Mouse (Mus musculus) gastrocnemius, adult 2 months (tissue): ENCODE results near the gene Omp. TPM values are rescaled to one million over a fixed set of nuclear protein-coding genes. Genes with fewer than 3 reads are reported as not detected.
"Not testable (repeated sequence)": the region's sequence is repeated elsewhere in the genome, so short reads cannot be mapped to it uniquely, and the experiment has no call there.

Experiments used
- DNase-seq: peaks from one replicate; pipeline ENCODE4 v3.0.0; 2022
- H3K27ac ChIP-seq: fragments of 200-600 bp; 2 replicates; pipeline ENCODE4 v1.8.1; 2022; ENCODE audit warnings: mild to moderate bottlenecking
- H3K4me3 ChIP-seq: fragments of 200-600 bp; 2 replicates; pipeline ENCODE4 v1.8.1; 2022; ENCODE audit warnings: mild to moderate bottlenecking, moderate library complexity
- CTCF ChIP-seq: fragments of 200-600 bp; IDR thresholded peaks from 2 replicates; pipeline ENCODE4 v1.8.1; 2022; ENCODE audit warnings: antibody characterized with exemption, mild to moderate bottlenecking, moderate library complexity
- intact Hi-C: fragments of 180-260 bp; cut with DNase I; formaldehyde crosslinking; loops from one replicate; pipeline ENCODE4 v1.15.1; 2025
- long read RNA-seq, 2 experiments: library from polyadenylated mRNA; stranded (forward); transcript quantifications; one replicate each; pipeline ENCODE4 v2.0.0; 2021
- total RNA-seq, 2 experiments: library from RNA; stranded (reverse); gene quantifications; 2 replicates each; pipeline ENCODE4 v1.2.3; 2021

Omp gene
- under 1 TPM in 1 of 2 experiments, not detected in 1; 0.17 TPM for total RNA-seq
- long read RNA-seq, experiment 1: 0 reads
- long read RNA-seq, experiment 2: 0 reads

- no peak within 1 kb of the TSS for H3K4me3 ChIP-seq
- no peak for DNase-seq
- no peak within 1 kb of the TSS for H3K27ac ChIP-seq
- no peak for TF ChIP-seq CTCF
- intact Hi-C loops: no loop called here
These were observed at the start of gene Omp for GRCm38 (mm10) chr7:98145402-98145801. TSS of gene Omp (minus strand) at chr7:98145502.

- intact Hi-C loops: loop anchor here (5.0 kb wide), 1 partner anchor 37 kb away; no protein-coding TSS in a partner anchor
- Histone ChIP-seq H3K4me3 (peak overlapping the region; percentile 65), H3K27ac (no peak overlapping the region)
- DNase-seq: no peak
- no peak for TF ChIP-seq CTCF
These were observed 48.9 kb upstream of the Omp start for GRCm38 (mm10) chr7:98194026-98194792.

GRCm38 (mm10) chr7:98193515-98194025, 48.3 kb upstream of the Omp start:
- DNase-seq: no peak
- intact Hi-C loops: loop anchor here (5.0 kb wide), 1 partner anchor 36 kb away; no protein-coding TSS in a partner anchor
- peak; percentile 48 for TF ChIP-seq CTCF
- peak overlapping the region; percentile 65 for H3K4me3 ChIP-seq
- H3K27ac ChIP-seq: no peak overlapping the region

DNA sequence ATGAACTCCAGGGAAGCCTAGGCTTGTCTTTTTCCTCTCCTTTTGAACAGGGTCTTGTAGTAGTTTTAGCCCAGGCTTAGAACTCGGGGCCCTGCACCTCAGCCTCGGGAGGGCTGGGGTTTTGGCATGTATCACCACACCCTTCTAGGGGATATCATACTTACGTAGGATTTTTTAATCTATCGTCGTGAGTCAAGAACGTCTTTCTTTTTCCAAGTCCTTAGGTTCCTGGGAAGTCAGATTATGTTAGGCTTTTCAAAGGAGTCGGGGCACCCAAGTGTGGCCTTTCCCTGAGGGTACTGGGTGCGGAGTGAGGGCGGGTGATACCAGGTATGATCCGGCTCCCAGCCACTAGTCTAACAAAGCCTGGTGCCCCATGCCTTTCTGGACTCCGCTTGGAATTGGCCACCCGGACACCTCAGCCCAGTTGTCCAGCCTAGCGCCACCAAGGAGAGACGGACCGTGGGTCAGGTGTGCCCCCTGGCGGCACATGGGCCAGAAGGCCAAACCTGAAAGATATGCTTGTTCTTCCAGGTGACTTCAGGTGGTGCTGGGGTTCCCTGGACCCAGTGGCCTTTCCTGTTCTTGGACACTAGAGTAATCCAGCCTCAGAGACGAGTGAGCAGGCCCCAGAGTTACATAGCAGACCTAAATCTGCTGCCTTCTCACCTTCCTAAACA, 46.4 kb upstream of the Omp start:
- intact Hi-C loops: loop anchor here (5.0 kb wide), 1 partner anchor 34 kb away; no protein-coding TSS in a partner anchor
- TF ChIP-seq CTCF: peak; percentile 51
- peak; percentile 54 for DNase-seq
- H3K4me3 ChIP-seq: no peak overlapping the region
- H3K27ac ChIP-seq: no peak overlapping the region

DNA sequence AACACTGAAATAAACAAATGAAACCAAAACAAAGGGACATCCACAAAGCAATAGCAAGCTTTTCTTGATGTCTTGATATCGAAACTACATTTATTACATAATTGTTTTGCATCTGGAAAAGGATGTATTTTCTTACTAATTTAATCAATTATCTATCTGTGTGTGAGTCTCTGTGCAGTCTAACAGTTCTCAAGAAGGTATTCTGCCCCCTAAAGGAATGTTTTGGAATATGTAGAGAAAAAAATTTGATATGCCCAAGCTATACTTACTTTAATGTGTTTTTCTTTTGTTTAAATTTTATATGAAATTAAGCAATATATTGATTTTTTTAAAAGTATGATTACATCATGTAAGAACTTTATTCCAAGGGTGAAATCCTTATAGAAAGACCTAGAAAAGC, 45.3 kb upstream of the Omp start:
- TF ChIP-seq CTCF: peak; percentile 46
- H3K27ac ChIP-seq: no peak overlapping the region
- DNase-seq: no peak
- intact Hi-C loops: loop anchor here (5.0 kb wide), 1 partner anchor 33 kb away; no protein-coding TSS in a partner anchor
- H3K4me3 ChIP-seq: no peak overlapping the region

DNA sequence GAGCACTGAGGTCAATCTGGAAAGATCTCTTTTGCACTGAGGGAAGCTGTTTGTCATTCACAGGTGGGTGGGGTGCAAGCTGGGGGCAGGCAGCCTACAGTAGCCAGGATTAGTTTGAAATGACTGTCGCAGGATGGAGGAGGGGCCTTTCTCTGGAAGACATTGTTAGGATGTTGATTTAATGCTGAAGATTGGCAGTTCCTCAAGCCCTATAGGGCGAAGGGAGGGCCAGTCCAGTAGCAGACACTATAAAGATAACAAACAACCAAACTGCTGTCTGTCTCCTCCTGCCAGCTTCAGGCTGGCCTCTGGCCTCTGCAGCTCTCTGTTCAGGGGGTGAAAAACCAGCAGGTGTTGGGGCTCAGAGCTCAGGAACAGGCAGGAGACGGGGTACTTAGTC, 44.4 kb upstream of the Omp start:
- Histone ChIP-seq H3K27ac (no peak overlapping the region), H3K4me3 (no peak overlapping the region)
- DNase-seq: no peak
- TF ChIP-seq CTCF: no peak
- intact Hi-C loops: loop anchor here (5.0 kb wide), 1 partner anchor 32 kb away; no protein-coding TSS in a partner anchor

- no peak for DNase-seq
- Histone ChIP-seq H3K4me3 (no peak overlapping the region), H3K27ac (no peak overlapping the region)
- no peak for TF ChIP-seq CTCF
- intact Hi-C loops: no loop called here
These were observed 43.4 kb upstream of the Omp start for GRCm38 (mm10) chr7:98188680-98189079.

GRCm38 (mm10) chr7:98188238-98188637, 42.9 kb upstream of the Omp start:
- intact Hi-C loops: no loop called here
- Histone ChIP-seq H3K27ac (no peak overlapping the region), H3K4me3 (no peak overlapping the region)
- no peak for DNase-seq
- TF ChIP-seq CTCF: no peak

DNA sequence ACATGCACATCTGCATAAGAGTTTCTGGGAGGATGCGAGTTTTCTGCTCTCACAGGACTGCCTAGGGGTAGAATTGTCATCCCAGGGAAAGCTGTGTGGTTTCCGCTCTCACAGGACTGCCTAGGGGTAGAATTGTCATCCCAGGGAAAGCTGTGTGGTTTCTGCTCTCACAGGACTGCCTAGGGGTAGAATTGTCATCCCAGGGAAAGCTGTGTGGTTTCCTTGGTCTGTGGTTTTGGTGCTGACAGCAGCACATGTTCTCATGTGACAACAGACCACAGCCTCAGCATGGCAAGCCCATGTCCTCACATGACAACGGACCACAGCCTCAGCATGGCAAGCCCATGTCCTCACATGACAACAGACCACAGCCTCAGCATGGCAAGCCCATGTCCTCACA, 42.0 kb upstream of the Omp start:
- H3K27ac ChIP-seq, H3K4me3 ChIP-seq, intact Hi-C loops, DNase-seq: not testable (repeated sequence)

DNA sequence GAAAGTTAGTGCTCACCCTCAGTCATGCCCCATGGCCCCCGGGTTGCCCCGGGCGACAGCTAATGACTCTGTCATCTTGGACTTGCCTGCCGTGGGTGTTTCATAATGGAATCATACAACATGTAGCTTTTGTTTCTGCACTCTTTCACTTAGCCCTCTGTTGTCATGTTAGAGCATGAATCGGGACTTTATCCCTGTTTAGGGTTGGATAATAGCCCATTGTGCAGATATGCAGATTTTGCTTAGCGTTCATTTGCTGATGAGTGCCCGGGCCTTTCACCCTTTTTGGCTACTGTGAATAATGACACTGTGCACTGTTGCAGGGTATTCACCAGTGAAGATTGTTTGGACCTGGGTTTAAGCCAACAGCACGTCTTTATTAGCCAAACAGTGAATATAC, 41.3 kb upstream of the Omp start:
- no peak for DNase-seq
- TF ChIP-seq CTCF: no peak
- Histone ChIP-seq H3K4me3 (no peak overlapping the region), H3K27ac (no peak overlapping the region)
- intact Hi-C loops: no loop called here

DNA sequence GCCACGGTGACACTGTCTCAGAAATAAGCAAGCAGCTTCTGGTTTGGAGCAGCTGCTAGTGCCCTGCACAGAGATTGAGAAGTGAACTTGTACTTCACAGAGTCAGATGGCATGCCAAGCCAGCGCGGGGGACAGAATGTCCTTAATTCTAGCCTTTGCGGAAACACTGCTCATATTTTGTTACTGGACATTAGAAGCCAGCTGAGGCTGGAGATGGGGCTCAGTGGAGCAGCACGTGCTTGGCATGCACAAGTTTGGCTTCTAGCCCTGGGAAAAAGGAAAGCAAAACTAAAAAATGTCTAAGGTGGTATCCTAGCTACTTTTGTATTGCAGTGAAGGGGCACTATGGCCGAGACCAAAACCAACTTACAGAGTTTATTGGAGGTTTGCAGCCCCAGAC, 40.0 kb upstream of the Omp start:
- DNase-seq: peak; percentile 63
- intact Hi-C loops: no loop called here
- H3K27ac ChIP-seq: peak overlapping the region; percentile 3; the same call in 1 of the 2 replicates
- no peak overlapping the region for H3K4me3 ChIP-seq
- no peak for TF ChIP-seq CTCF

GRCm38 (mm10) chr7:98178560-98179231, 33.4 kb upstream of the Omp start:
- Histone ChIP-seq H3K27ac (peak overlapping the region; percentile 77), H3K4me3 (peak overlapping the region; percentile 81)
- intact Hi-C loops: no loop called here
- DNase-seq: no peak
- TF ChIP-seq CTCF: no peak
